Mouse (Mus musculus): Measurements from ENCODE around the gene Them4.

DNA sequence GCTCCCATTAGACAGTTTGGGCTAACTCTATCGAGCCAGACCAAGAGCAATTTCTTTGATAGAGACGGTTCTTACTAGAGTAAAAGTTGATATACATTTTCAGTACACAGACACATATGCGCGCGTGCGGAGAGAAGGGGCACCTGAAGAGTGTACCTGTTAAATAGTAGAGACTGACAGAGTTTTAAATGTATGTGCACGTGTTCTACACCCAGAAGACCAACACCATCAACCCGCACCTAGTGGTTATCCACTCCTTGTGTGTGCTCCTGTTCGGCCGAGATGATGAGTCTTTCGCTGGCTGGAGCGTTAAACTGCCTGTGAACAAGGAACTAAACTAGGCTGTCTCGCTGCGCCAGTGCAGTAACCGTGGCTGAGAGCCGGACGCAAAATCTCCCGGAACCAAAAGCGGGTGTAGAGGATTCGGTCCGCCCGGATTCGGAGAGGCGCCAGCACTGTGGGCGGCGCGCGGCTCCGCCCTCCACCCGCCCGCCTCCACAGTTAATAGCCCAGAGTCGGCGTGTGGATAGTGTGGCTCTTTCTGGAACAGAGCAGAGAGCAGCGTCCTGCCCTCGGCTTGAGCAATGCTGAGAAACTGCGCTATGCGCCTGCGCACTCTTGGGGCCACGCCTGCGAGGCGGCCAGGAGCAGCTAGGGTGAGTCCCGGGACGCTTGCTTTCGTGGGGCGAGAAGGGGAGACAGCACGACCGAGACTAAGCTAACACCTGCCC, at the start of gene Them4:
- TF ChIP-seq CTCF (IDR thresholded peaks at IDR 0.05; ENCODE audit: insufficient read depth, low read length) (no peak), POLR2A (IDR thresholded peaks at IDR 0.05; ENCODE audit: borderline replicate concordance, extremely low read depth, low read depth, low read length) (peak; percentile 78; the same call in 1 of the 2 replicates)
